Mouse (Mus musculus) midbrain, embryonic 11.5 days (tissue): ENCODE results near the gene Dhrs3. TPM values are rescaled to one million over a fixed set of nuclear protein-coding genes. Genes with fewer than 3 reads are reported as not detected.

Source experiments
- ATAC-seq: fragments of 200-750 bp; cut with Nextera tagmentation; 2 replicates; pipeline ENCODE4 v1.8.0; 2017; ENCODE audit warnings: moderate TSS enrichment, moderate library complexity; ENCODE audit not compliant: low FRiP score
- DNase-seq: peaks from one replicate; pipeline ENCODE4 v3.0.0; 2015; ENCODE audit warnings: low spot score; ENCODE audit errors: missing footprints
- H3K27ac ChIP-seq: fragments of 300-500 bp; sonication (generic); 2 replicates; pipeline ENCODE4 v1.5.1; 2014; ENCODE audit warnings: low read depth, low read length
- H3K27me3 ChIP-seq: fragments of 300-500 bp; sonication (generic); 2 replicates; pipeline ENCODE4 v1.6.1; 2014; ENCODE audit warnings: mild to moderate bottlenecking, low read length, moderate library complexity, mixed read lengths; ENCODE audit not compliant: control insufficient read depth, insufficient read depth
- H3K36me3 ChIP-seq: fragments of 300-500 bp; sonication (generic); 2 replicates; pipeline ENCODE4 v1.6.1; 2014; ENCODE audit warnings: mild to moderate bottlenecking, low read length, moderate library complexity, mixed read lengths; ENCODE audit not compliant: control insufficient read depth, insufficient read depth
- H3K4me1 ChIP-seq: fragments of 300-500 bp; sonication (generic); 2 replicates; pipeline ENCODE4 v1.6.1; 2014; ENCODE audit warnings: low read length; ENCODE audit not compliant: control insufficient read depth, insufficient read depth
- H3K4me2 ChIP-seq: fragments of 300-500 bp; sonication (generic); 2 replicates; pipeline ENCODE4 v1.6.1; 2014; ENCODE audit warnings: mild to moderate bottlenecking, moderate library complexity
- H3K4me3 ChIP-seq: fragments of 300-500 bp; sonication (generic); 2 replicates; pipeline ENCODE4 v1.5.1; 2014; ENCODE audit warnings: low read depth, low read length
- H3K9ac ChIP-seq: fragments of 300-500 bp; sonication (generic); 2 replicates; pipeline ENCODE4 v1.6.1; 2014; ENCODE audit warnings: low read length
- H3K9me3 ChIP-seq: fragments of 300-500 bp; sonication (generic); 2 replicates; pipeline ENCODE4 v1.6.1; 2016; ENCODE audit warnings: low read length; ENCODE audit not compliant: control insufficient read depth
- WGBS: fragments of 180-500 bp; shearing (Covaris S2); extraction: QIAGEN DNeasy Blood & Tissue Kit; methylation state at CpG from one replicate; pipeline ENCODE4 v1.1.7; 2014; 5-methylcytosine and 5-hydroxymethylcytosine counted together
- polyA plus RNA-seq: library from polyadenylated mRNA; unstranded; fragments of >200 nt; fragmentation: Nextera tagmentation; extraction: Ambion mirVana; gene quantifications from 2 replicates; pipeline ENCODE4 v1.2.1, GENCODE M21; 2014

Gene Dhrs3
- polyA plus RNA-seq, 1 experiment from 2014 or later: 5.9 TPM

GRCm38 (mm10) chr4:144957186-144957585 is 64.6 kb downstream of the Dhrs3 start:
- Histone ChIP-seq H3K4me2 (no peak overlapping the region), H3K27me3 (no peaks in the 10 kb centered on the region), H3K9ac (no peak overlapping the region), H3K9me3 (no peaks in the 10 kb centered on the region), H3K4me1 (no peaks in the 10 kb centered on the region), H3K27ac (no peak overlapping the region), H3K4me3 (no peak overlapping the region), H3K36me3 (no peaks in the 10 kb centered on the region)
- ATAC-seq (no peak), DNase-seq (no peak)
- WGBS: 87% methylated on average over 4 of the region's 4 CpGs

- Histone ChIP-seq H3K4me1 (no peaks in the 10 kb centered on the region), H3K4me3 (no peak overlapping the region), H3K9ac (no peak overlapping the region), H3K36me3 (no peaks in the 10 kb centered on the region), H3K4me2 (no peak overlapping the region), H3K9me3 (no peaks in the 10 kb centered on the region), H3K27me3 (no peaks in the 10 kb centered on the region), H3K27ac (no peak overlapping the region)
- DNase-seq: no peak
- ATAC-seq: no peak
- 87% methylated on average over 2 of the region's 2 CpGs for WGBS
Measured at GRCm38 (mm10) chr4:144957721-144958120, 65.1 kb downstream of the Dhrs3 start.

- H3K9ac ChIP-seq: no peak overlapping the region
- H3K4me3 ChIP-seq: no peak overlapping the region
- H3K9me3 ChIP-seq: no peaks in the 10 kb centered on the region
- ATAC-seq (no peak), DNase-seq (no peak)
- no peak overlapping the region for H3K27ac ChIP-seq
- no peaks in the 10 kb centered on the region for H3K4me1 ChIP-seq
- H3K36me3 ChIP-seq: no peaks in the 10 kb centered on the region
- 74% methylated on average over 8 of the region's 8 CpGs for whole genome bisulfite sequencing
- H3K27me3 ChIP-seq: no peaks in the 10 kb centered on the region
- H3K4me2 ChIP-seq: no peak overlapping the region
Measured at GRCm38 (mm10) chr4:144960188-144960904, 67.7 kb downstream of the Dhrs3 start.

GRCm38 (mm10) chr4:144961232-144961631 is 68.6 kb downstream of the Dhrs3 start:
- no peak overlapping the region for H3K27ac ChIP-seq
- no peak for DNase-seq
- 88% methylated on average over 4 of the region's 4 CpGs for WGBS
- no peaks in the 10 kb centered on the region for H3K27me3 ChIP-seq
- no peaks in the 10 kb centered on the region for H3K36me3 ChIP-seq
- no peaks in the 10 kb centered on the region for H3K4me1 ChIP-seq
- H3K9me3 ChIP-seq: no peaks in the 10 kb centered on the region
- H3K4me2 ChIP-seq: no peak overlapping the region
- ATAC-seq: no peak
- H3K4me3 ChIP-seq: no peak overlapping the region
- no peak overlapping the region for H3K9ac ChIP-seq

- no peak overlapping the region for H3K9ac ChIP-seq
- DNase-seq (no peak), ATAC-seq (no peak)
- no peak overlapping the region for H3K27ac ChIP-seq
- no peaks in the 10 kb centered on the region for H3K36me3 ChIP-seq
- H3K4me2 ChIP-seq: no peak overlapping the region
- no peaks in the 10 kb centered on the region for H3K27me3 ChIP-seq
- no peaks in the 10 kb centered on the region for H3K4me1 ChIP-seq
- H3K4me3 ChIP-seq: no peak overlapping the region
- H3K9me3 ChIP-seq: no peaks in the 10 kb centered on the region
- 79% methylated on average over 3 of the region's 3 CpGs for WGBS
Measured at GRCm38 (mm10) chr4:144961696-144962095, 69.1 kb downstream of the Dhrs3 start.

GRCm38 (mm10) chr4:144965255-144965654 is 72.6 kb downstream of the Dhrs3 start:
- no peaks in the 10 kb centered on the region for H3K36me3 ChIP-seq
- ATAC-seq (0 out of 2 replicates have a peak, but pooled peaks have one; percentile 20), DNase-seq (no peak)
- WGBS: 85% methylated on average over 2 of the region's 2 CpGs
- H3K27ac ChIP-seq: no peak overlapping the region
- no peak overlapping the region for H3K9ac ChIP-seq
- H3K4me3 ChIP-seq: no peak overlapping the region
- no peaks in the 10 kb centered on the region for H3K9me3 ChIP-seq
- H3K4me2 ChIP-seq: no peak overlapping the region
- no peaks in the 10 kb centered on the region for H3K27me3 ChIP-seq
- no peaks in the 10 kb centered on the region for H3K4me1 ChIP-seq

GRCm38 (mm10) chr4:144968371-144968770 is 75.7 kb downstream of the Dhrs3 start:
- Histone ChIP-seq H3K36me3 (no peaks in the 10 kb centered on the region), H3K9ac (no peak overlapping the region), H3K27ac (no peak overlapping the region), H3K4me3 (no peak overlapping the region), H3K4me2 (no peak overlapping the region), H3K27me3 (no peaks in the 10 kb centered on the region), H3K9me3 (no peaks in the 10 kb centered on the region), H3K4me1 (no peaks in the 10 kb centered on the region)
- no peak for ATAC-seq
- 92% methylated on average over 3 of the region's 3 CpGs for WGBS
- no peak for DNase-seq

GRCm38 (mm10) chr4:144969030-144969429 is 76.4 kb downstream of the Dhrs3 start:
- H3K9me3 ChIP-seq: no peaks in the 10 kb centered on the region
- 85% methylated on average over 6 of the region's 6 CpGs for WGBS

GRCm38 (mm10) chr4:144971048-144971447 is 78.4 kb downstream of the Dhrs3 start:
- no peaks in the 10 kb centered on the region for H3K4me1 ChIP-seq
- H3K27me3 ChIP-seq: no peaks in the 10 kb centered on the region
- no peak for DNase-seq
- no peak overlapping the region for H3K27ac ChIP-seq
- no peak overlapping the region for H3K4me3 ChIP-seq
- no peak overlapping the region for H3K9ac ChIP-seq
- ATAC-seq: no peak
- H3K9me3 ChIP-seq: no peaks in the 10 kb centered on the region
- 94% methylated on average over 2 of the region's 2 CpGs for WGBS
- 0 out of 2 replicates have a peak, but pooled peaks cover 2% of the 10 kb centered on the region for H3K36me3 ChIP-seq
- H3K4me2 ChIP-seq: no peak overlapping the region

More at GRCm38 (mm10) chr4:144969030-144969429, 76.4 kb downstream of the Dhrs3 start:
- H3K27me3 ChIP-seq: no peaks in the 10 kb centered on the region
- DNase-seq (no peak), ATAC-seq (no peak)
- H3K9ac ChIP-seq: no peak overlapping the region
- H3K4me2 ChIP-seq: no peak overlapping the region
- no peaks in the 10 kb centered on the region for H3K4me1 ChIP-seq
- no peak overlapping the region for H3K4me3 ChIP-seq
- H3K27ac ChIP-seq: no peak overlapping the region
- H3K36me3 ChIP-seq: no peaks in the 10 kb centered on the region
